Mouse (Mus musculus): ENCODE measurements at regions not wholly inside any gene's neighbourhood (a gene's known extent, or its start where the extent isn't known, plus 50 kb on each side); places are given as distances from the start of the nearest gene placed in this dataset.

- 6% methylated on average over 36 of the region's 36 CpGs for WGBS
- H3K27ac ChIP-seq (ENCODE audit: low read depth, low read length) = no peak overlapping the region
- H3K4me1 ChIP-seq (ENCODE audit: control insufficient read depth, insufficient read depth, low read depth, low read length) = peaks cover 11% of the 10 kb centered on the region
- no peaks in the 10 kb centered on the region for H3K36me3 ChIP-seq (ENCODE audit: control insufficient read depth, insufficient read depth, low read length)
- peaks cover 21% of the 10 kb centered on the region for H3K27me3 ChIP-seq (replicated peaks; ENCODE audit: control insufficient read depth, insufficient read depth, low read length)
- ATAC-seq = 0 out of 2 replicates have a peak, but pooled peaks have one; percentile 58
- peak overlapping the region; percentile 69 for H3K4me2 ChIP-seq (ENCODE audit: low read length)
- H3K9me3 ChIP-seq (ENCODE audit: control insufficient read depth, low read length) = no peaks in the 10 kb centered on the region
- peak overlapping the region; percentile 54 for H3K9ac ChIP-seq (ENCODE audit: low read depth, low read length)
- H3K4me3 ChIP-seq (ENCODE audit: low read length) = peak overlapping the region; percentile 38
Observed at GRCm38 (mm10) chr12:118529428-118530361, 228.5 kb upstream of the Sp4 start.

GRCm38 (mm10) chr12:118521770-118522169 lies 220.5 kb upstream of the Sp4 start:
- Histone ChIP-seq H3K9me3 (ENCODE audit: control insufficient read depth, low read length) (no peaks in the 10 kb centered on the region), H3K27me3 (replicated peaks; ENCODE audit: control insufficient read depth, insufficient read depth, low read length) (no peaks in the 10 kb centered on the region), H3K27ac (ENCODE audit: low read depth, low read length) (no peak overlapping the region), H3K4me1 (ENCODE audit: control insufficient read depth, insufficient read depth, low read depth, low read length) (no peaks in the 10 kb centered on the region), H3K36me3 (ENCODE audit: control insufficient read depth, insufficient read depth, low read length) (no peaks in the 10 kb centered on the region), H3K4me2 (ENCODE audit: low read length) (no peak overlapping the region), H3K4me3 (ENCODE audit: low read length) (no peak overlapping the region), H3K9ac (ENCODE audit: low read depth, low read length) (no peak overlapping the region)
- ATAC-seq = no peak
- WGBS = 45% methylated on average over 2 of the region's 2 CpGs

GRCm38 (mm10) chr12:118521329-118521728 lies 220.1 kb upstream of the Sp4 start:
- Histone ChIP-seq H3K27me3 (replicated peaks; ENCODE audit: control insufficient read depth, insufficient read depth, low read length) (no peaks in the 10 kb centered on the region), H3K9ac (ENCODE audit: low read depth, low read length) (no peak overlapping the region), H3K4me2 (ENCODE audit: low read length) (no peak overlapping the region), H3K4me3 (ENCODE audit: low read length) (no peak overlapping the region), H3K27ac (ENCODE audit: low read depth, low read length) (no peak overlapping the region), H3K9me3 (ENCODE audit: control insufficient read depth, low read length) (no peaks in the 10 kb centered on the region), H3K36me3 (ENCODE audit: control insufficient read depth, insufficient read depth, low read length) (no peaks in the 10 kb centered on the region), H3K4me1 (ENCODE audit: control insufficient read depth, insufficient read depth, low read depth, low read length) (no peaks in the 10 kb centered on the region)
- WGBS = 18% methylated on average over 1 of the region's 1 CpGs
- ATAC-seq = no peak

GRCm38 (mm10) chr12:118519801-118520327 lies 218.6 kb upstream of the Sp4 start:
- Histone ChIP-seq H3K9me3 (ENCODE audit: control insufficient read depth, low read length) (no peaks in the 10 kb centered on the region), H3K4me1 (ENCODE audit: control insufficient read depth, insufficient read depth, low read depth, low read length) (no peaks in the 10 kb centered on the region), H3K9ac (ENCODE audit: low read depth, low read length) (0 out of 2 replicates have a peak overlapping the region, but pooled peaks have one; percentile 9), H3K27ac (ENCODE audit: low read depth, low read length) (no peak overlapping the region), H3K36me3 (ENCODE audit: control insufficient read depth, insufficient read depth, low read length) (no peaks in the 10 kb centered on the region), H3K4me2 (ENCODE audit: low read length) (no peak overlapping the region), H3K4me3 (ENCODE audit: low read length) (no peak overlapping the region), H3K27me3 (replicated peaks; ENCODE audit: control insufficient read depth, insufficient read depth, low read length) (no peaks in the 10 kb centered on the region)
- ATAC-seq = no peak
- 19% methylated on average over 10 of the region's 10 CpGs for WGBS

- no peak overlapping the region for H3K27ac ChIP-seq (ENCODE audit: low read depth, low read length)
- H3K9ac ChIP-seq (ENCODE audit: low read depth, low read length) = no peak overlapping the region
- H3K9me3 ChIP-seq (ENCODE audit: control insufficient read depth, low read length) = no peaks in the 10 kb centered on the region
- H3K4me1 ChIP-seq (ENCODE audit: control insufficient read depth, insufficient read depth, low read depth, low read length) = no peaks in the 10 kb centered on the region
- no peak for ATAC-seq
- H3K4me3 ChIP-seq (ENCODE audit: low read length) = no peak overlapping the region
- H3K4me2 ChIP-seq (ENCODE audit: low read length) = no peak overlapping the region
- H3K36me3 ChIP-seq (ENCODE audit: control insufficient read depth, insufficient read depth, low read length) = no peaks in the 10 kb centered on the region
- H3K27me3 ChIP-seq (replicated peaks; ENCODE audit: control insufficient read depth, insufficient read depth, low read length) = no peaks in the 10 kb centered on the region
- 48% methylated on average over 4 of the region's 4 CpGs for WGBS
Observed at GRCm38 (mm10) chr12:118510989-118511388, 209.7 kb upstream of the Sp4 start.

- no peak overlapping the region for H3K4me3 ChIP-seq (ENCODE audit: low read length)
- H3K9me3 ChIP-seq (ENCODE audit: control insufficient read depth, low read length) = no peaks in the 10 kb centered on the region
- ATAC-seq = no peak
- no peak overlapping the region for H3K4me2 ChIP-seq (ENCODE audit: low read length)
- H3K27me3 ChIP-seq (replicated peaks; ENCODE audit: control insufficient read depth, insufficient read depth, low read length) = no peaks in the 10 kb centered on the region
- no peaks in the 10 kb centered on the region for H3K36me3 ChIP-seq (ENCODE audit: control insufficient read depth, insufficient read depth, low read length)
- H3K9ac ChIP-seq (ENCODE audit: low read depth, low read length) = no peak overlapping the region
- 82% methylated on average over 8 of the region's 8 CpGs for WGBS
- H3K27ac ChIP-seq (ENCODE audit: low read depth, low read length) = no peak overlapping the region
- H3K4me1 ChIP-seq (ENCODE audit: control insufficient read depth, insufficient read depth, low read depth, low read length) = no peaks in the 10 kb centered on the region
Observed at GRCm38 (mm10) chr12:118508972-118509917, 208.0 kb upstream of the Sp4 start.

DNA sequence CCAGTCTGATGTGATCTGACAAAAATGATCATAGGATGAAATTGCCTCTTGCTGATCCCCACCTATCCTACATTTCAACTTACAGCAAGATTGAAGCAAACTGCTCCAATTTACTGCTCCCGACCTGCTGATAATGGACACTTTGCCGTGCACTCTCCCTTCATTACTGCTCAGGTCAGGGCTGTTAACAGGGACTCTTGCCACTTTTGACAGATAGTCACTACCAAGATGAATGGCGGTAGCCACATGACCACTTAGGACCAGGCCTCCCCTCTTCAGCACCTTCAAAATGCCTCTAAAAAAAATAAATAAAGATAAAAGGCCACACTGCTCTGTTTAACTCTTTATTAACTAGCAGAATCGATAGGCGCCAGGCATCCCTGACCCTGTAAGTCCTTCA lies 199.2 kb upstream of the Sp4 start:
- H3K36me3 ChIP-seq (ENCODE audit: control insufficient read depth, insufficient read depth, low read length) = no peaks in the 10 kb centered on the region
- no peak overlapping the region for H3K9ac ChIP-seq (ENCODE audit: low read depth, low read length)
- no peaks in the 10 kb centered on the region for H3K9me3 ChIP-seq (ENCODE audit: control insufficient read depth, low read length)
- whole genome bisulfite sequencing = 66% methylated on average over 5 of the region's 5 CpGs
- no peaks in the 10 kb centered on the region for H3K27me3 ChIP-seq (replicated peaks; ENCODE audit: control insufficient read depth, insufficient read depth, low read length)
- H3K4me3 ChIP-seq (ENCODE audit: low read length) = no peak overlapping the region
- H3K4me1 ChIP-seq (ENCODE audit: control insufficient read depth, insufficient read depth, low read depth, low read length) = no peaks in the 10 kb centered on the region
- H3K27ac ChIP-seq (ENCODE audit: low read depth, low read length) = no peak overlapping the region
- no peak overlapping the region for H3K4me2 ChIP-seq (ENCODE audit: low read length)
- ATAC-seq = no peak

DNA sequence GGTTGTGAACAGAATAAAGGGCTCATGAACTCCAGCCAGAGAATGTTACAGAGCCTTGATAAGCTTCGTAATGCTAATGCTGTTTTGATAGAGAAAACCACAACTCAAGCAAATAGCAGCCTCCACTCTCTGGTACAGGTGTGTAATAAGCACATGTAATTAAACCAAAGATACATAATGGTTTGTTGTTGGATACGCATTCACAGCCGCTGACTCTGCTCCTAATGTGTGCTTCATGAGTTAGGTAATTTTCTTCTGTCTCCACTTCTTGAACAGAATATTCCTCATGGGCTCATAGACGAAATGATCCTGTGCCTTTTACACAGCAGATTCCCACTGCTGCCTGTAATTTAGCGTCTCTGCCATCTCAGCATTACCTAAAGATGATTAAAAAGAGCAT lies 186.8 kb upstream of the Sp4 start:
- 65% methylated on average over 5 of the region's 5 CpGs for WGBS
- Histone ChIP-seq H3K9me3 (ENCODE audit: control insufficient read depth, low read length) (no peaks in the 10 kb centered on the region), H3K4me3 (ENCODE audit: low read length) (no peak overlapping the region), H3K27me3 (replicated peaks; ENCODE audit: control insufficient read depth, insufficient read depth, low read length) (no peaks in the 10 kb centered on the region), H3K36me3 (ENCODE audit: control insufficient read depth, insufficient read depth, low read length) (no peaks in the 10 kb centered on the region), H3K4me2 (ENCODE audit: low read length) (no peak overlapping the region), H3K4me1 (ENCODE audit: control insufficient read depth, insufficient read depth, low read depth, low read length) (no peaks in the 10 kb centered on the region), H3K27ac (ENCODE audit: low read depth, low read length) (no peak overlapping the region), H3K9ac (ENCODE audit: low read depth, low read length) (no peak overlapping the region)
- no peak for ATAC-seq

DNA sequence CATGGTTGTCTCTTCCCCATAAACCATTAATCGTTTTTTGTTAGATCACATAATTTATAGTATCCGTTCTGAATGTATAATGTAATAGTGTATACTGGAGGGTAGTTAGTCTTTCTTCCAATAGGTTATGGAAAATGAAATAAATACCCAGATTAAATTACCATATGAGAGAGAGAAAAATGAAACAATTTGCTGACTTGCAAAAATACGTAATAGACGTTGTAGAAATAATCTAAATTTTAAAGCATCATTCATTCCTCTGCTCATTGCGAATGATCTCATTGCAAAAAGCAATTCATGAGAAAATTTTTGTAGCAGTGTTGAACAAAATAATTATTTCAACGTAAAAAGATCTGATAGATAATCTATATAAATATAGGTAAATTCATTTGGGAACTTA lies 185.2 kb upstream of the Sp4 start:
- Histone ChIP-seq H3K4me2 (ENCODE audit: low read length) (no peak overlapping the region), H3K27ac (ENCODE audit: low read depth, low read length) (no peak overlapping the region), H3K9ac (ENCODE audit: low read depth, low read length) (no peak overlapping the region), H3K4me3 (ENCODE audit: low read length) (no peak overlapping the region), H3K27me3 (replicated peaks; ENCODE audit: control insufficient read depth, insufficient read depth, low read length) (no peaks in the 10 kb centered on the region), H3K36me3 (ENCODE audit: control insufficient read depth, insufficient read depth, low read length) (no peaks in the 10 kb centered on the region), H3K9me3 (ENCODE audit: control insufficient read depth, low read length) (no peaks in the 10 kb centered on the region), H3K4me1 (ENCODE audit: control insufficient read depth, insufficient read depth, low read depth, low read length) (no peaks in the 10 kb centered on the region)
- WGBS = 82% methylated on average over 6 of the region's 6 CpGs
- no peak for ATAC-seq

Data from hindbrain, embryonic 16.5 days (tissue).